Mouse (Mus musculus) layer of hippocampus, adult 18-20 months (tissue): Measurements from ENCODE around the gene Glt6d1. TPM values are rescaled to one million over a fixed set of nuclear protein-coding genes. Genes with fewer than 3 reads are reported as not detected.
A peak's percentile ranks its signal among the peaks of the same experiment; 100 is the strongest.
"Not testable (repeated sequence)": the region's sequence is repeated elsewhere in the genome, so short reads cannot be mapped to it uniquely, and the experiment has no call there.

Experiments used
- DNase-seq, 2 experiments: peaks; one replicate each; pipeline ENCODE4 v3.0.0; 2022; ENCODE audit warnings: low spot score in 2 of 2
- long read RNA-seq: library from polyadenylated mRNA; stranded (forward); transcript quantifications from one replicate; pipeline ENCODE4 v2.0.0, GENCODE M21; 2021
- total RNA-seq, 2 experiments: library from RNA; stranded (reverse); gene quantifications; 2 replicates each; pipeline ENCODE4 v1.2.3; 2021

Glt6d1 gene
- total RNA-seq: not detected
- long read RNA-seq: 0 reads

- not testable (repeated sequence) for DNase-seq
Observed at GRCm38 (mm10) chr2:25815748-25816147, at the start of gene Glt6d1. Gene Glt6d1 (minus strand): TSS chr2:25815848.

DNA sequence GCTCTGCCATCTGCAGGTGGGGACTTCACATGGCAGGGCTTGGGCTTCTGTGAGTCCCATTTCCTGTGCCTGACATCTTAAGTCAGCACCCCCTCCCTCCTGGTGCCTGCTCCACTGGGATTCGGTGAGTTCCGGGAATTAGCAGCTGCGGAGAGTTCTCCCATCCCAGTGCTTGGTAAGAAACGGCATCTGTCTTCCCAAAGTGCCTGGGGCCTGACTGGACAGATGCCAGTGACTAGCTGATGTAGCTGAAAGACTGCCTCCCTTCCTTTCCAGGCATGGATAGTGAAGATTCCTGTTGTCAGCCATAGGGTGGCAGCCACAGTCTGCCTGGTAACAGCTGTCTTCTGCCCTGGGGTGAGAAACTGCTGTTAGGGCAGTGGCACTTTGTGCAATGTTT lies 49.8 kb upstream of the Glt6d1 start:
- peak; percentile 45 to 52 for DNase-seq

DNA sequence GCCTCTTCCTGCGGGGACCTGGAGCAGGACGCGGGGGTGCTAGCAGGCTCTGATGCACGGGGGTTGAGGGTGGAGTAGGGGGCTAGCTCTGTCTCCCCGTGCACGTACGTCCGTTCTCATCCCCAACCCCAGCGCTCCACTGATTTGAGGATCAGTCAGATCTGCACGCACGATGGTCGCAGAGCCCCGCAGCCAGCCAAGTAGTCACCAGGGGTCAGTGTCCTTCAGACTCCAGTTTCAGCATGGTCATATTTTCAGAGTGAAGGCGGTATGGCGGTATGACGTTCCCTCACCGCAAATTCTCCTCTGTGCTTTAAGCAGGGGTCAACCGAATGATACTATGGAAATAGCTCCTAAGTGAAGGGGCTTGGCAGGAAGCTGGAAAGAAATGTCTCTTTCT lies 48.6 kb upstream of the Glt6d1 start:
- no peak for DNase-seq

GRCm38 (mm10) chr2:25863337-25864131 lies 47.9 kb upstream of the Glt6d1 start, which contains the start of gene Kcnt1:
Gene Kcnt1 (plus strand): TSS chr2:25863734.
- no peak for DNase-seq

- DNase-seq: no peak
Observed at GRCm38 (mm10) chr2:25862696-25863270, 47.1 kb upstream of the Glt6d1 start.

DNA sequence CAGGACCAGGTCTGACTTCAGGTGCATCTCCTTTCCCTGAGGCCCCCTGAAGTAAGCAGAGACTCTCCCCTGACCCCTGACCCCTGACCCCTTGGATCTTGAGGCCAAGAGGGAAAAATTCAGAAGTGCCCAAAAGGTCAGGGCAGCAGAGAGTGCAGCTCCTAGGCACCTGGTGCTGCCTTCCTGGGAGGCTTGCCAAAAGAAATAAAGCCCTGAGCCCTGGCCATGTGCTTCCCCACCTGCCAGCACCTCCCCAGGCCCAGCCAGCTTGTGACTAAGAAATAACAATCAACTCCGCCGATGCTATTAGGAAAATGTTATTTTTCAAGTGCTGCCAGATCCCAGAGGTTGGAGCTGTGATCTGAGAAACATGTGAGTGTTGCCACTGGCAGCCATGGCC lies 46.4 kb upstream of the Glt6d1 start:
- DNase-seq: no peak

- DNase-seq: no peak
Observed at GRCm38 (mm10) chr2:25859891-25860290, 44.2 kb upstream of the Glt6d1 start.

GRCm38 (mm10) chr2:25853998-25854397 lies 38.4 kb upstream of the Glt6d1 start:
- DNase-seq: no peak

- DNase-seq: peak in 1 of 2 experiments; percentile 67
Observed at GRCm38 (mm10) chr2:25852626-25853025, 37.0 kb upstream of the Glt6d1 start.

DNA sequence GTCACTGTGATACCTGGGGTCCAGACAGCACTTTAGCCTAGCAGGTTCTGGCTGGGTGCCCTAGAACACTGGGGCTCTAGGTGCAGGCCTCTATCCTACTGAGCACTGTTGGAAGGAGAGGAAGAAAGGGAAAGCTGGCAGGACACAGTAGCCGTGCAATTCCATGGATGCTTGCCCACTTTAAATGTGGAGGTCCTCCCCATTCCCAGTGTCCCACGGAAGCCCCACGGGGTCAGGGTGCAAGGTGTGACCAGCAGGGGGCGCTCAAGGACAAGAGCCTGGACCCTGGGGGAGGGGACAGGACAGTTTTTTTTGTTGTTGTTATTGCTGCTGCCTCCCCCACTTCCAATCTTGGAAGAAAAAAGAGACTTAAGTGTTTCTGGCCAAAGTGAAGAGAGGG lies 34.7 kb upstream of the Glt6d1 start:
- peak in 1 of 2 experiments; percentile 42 for DNase-seq

GRCm38 (mm10) chr2:25847226-25847625 lies 31.6 kb upstream of the Glt6d1 start, which contains the start of gene Sohlh1:
Gene Sohlh1 (minus strand): TSS chr2:25847248.
- no peak for DNase-seq

DNA sequence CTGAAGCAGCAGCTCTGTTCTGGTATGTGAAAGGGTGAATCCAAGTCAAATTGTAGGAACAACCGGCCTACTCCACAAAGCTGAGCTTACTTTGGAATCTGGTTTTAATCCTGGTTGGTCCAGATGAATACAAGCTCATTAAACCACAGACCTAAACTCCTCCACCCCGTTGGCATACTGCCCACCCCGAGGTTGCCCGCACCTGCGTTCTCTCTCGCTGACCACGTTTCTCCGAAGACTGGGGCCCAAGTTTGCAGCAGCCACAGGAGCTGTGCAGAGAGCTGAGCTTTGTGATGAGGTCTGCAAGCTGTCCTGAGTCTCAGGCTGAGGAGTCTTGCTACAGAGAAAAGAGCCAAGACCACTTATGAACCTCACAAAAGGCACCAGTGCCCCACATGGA lies 30.9 kb upstream of the Glt6d1 start:
- DNase-seq: no peak

DNA sequence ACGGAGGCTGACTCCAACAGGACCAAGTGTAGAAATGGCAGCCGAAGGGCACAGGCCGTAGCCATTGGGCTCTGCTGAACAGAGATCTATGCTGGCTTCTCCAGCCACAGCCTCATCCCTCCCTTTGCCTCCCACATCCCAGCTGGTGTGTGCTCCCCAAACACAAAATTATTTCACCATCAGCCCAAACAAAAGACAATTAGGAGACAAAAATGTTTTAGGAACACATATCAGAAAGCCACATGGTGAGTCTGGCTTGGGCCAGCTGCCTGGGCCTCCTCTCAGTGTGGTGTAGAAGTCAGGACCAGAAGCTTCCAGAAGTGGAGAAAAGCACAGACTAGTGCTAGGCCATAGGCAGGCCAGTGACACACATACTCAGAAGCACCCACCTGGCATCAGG lies 28.4 kb upstream of the Glt6d1 start:
- DNase-seq: peak in 1 of 2 experiments; percentile 54

DNA sequence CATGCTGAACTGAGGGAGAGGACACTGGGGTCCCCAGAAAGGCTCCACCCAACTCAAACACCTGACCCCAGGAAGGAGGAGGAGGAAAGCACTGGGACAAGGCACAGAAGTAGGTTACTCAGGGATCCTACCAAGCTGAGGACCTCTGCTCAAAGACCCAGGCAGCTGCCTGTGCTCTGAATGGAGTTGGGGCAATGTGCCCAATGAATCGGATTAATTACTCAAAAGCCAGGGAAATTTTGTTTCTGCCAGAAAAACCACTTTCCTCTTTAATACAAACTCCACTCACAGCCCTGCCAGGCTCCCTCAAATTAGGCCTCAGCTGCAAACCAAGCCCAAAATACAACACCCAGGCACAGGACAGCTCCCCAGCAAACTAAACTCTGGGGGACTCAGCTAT lies 27.1 kb upstream of the Glt6d1 start:
- DNase-seq: peak in 1 of 2 experiments; percentile 64

DNA sequence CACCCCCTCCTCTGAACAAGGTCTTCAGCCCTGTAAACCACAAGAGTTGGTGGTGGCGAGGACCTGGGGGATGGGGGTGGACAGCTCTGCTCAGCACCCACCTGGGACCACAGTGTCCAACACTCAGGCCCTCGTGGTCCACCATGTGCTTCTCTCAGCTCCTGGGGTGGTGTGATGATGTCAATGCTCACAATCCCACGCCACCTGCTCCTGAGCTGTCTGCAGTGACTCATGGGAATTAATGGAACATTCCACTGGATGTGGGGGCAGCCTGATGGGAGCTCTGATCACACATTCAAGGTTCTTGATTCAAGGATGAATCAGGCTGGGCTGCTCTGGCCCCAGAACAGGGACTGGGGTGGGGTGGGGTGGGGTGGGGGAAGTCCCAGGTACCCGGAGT lies 26.5 kb upstream of the Glt6d1 start:
- DNase-seq: peak in 1 of 2 experiments; percentile 30

GRCm38 (mm10) chr2:25836291-25836690 lies 20.6 kb upstream of the Glt6d1 start:
- DNase-seq: peak; percentile 57 to 88

DNA sequence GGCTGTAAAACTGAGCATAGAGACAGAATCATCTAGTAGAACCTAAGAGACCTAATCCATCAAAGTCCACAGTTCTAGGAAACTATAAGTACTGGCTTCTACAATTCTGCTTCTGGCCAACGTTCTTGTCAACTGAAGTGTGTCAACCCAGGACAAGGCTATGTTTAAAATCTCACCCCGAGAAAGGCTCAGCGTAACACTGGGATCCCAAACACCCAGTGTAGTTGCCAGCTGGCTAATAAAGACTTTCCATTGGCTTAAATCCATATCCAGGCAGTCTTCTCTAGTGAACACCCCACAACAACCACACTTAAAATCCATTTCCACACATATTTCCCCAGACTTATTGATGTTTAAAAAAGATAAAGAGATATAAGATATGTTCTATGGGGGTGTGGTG lies 15.1 kb upstream of the Glt6d1 start:
- DNase-seq: no peak

DNA sequence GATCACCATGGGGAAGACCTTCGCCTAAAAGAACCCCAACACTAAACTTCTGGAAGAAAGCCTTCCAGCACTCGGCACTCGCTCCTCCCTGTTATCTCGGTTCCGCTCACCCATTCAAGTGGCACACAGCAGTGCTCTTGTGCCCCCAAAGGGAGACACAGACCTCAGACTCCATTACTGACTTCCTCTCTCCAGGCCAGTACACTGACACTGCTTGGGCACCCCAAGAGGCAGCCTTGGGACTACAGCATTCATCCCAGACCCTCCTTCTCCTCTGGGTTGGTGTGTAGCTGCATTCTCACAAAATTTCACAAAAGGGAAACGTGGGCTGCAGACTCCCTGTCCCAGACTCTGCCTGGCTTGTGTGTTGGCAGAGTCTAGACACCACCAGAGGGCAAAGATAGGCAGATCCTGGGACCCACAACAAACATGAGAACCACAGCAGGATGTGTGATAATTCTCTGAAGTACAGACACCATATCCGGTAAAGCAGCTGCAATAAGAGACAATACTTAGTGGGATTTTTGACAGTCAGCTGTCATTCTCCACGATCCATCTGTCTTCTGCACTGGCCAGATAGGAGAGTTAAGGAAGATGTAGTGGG lies 12.8 kb upstream of the Glt6d1 start:
- DNase-seq: no peak

DNA sequence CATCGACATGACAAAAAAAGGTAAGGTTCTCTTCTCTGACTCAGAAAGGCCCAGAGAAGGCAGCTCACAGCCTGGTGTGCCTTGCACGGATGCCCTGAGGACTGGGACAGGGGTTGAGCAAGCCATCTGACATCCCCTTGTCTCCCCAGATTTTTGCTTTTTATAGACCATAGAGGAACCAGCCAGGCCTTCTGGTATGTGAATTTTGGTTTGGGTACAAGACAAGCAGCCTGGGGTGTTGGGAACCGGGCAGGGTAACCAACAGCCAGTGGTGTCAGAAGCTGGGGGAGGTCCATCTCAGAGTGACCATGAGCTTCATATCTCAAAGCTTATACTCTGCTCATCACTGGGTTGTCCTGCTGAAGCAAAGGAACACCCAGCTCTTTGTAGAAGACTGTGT lies 9.1 kb upstream of the Glt6d1 start:
- DNase-seq: no peak

GRCm38 (mm10) chr2:25822806-25823205 lies 7.2 kb upstream of the Glt6d1 start, which contains the start of gene Lcn9:
Gene Lcn9 (plus strand): TSS chr2:25823153.
- peak in 1 of 2 experiments; percentile 26 for DNase-seq

DNA sequence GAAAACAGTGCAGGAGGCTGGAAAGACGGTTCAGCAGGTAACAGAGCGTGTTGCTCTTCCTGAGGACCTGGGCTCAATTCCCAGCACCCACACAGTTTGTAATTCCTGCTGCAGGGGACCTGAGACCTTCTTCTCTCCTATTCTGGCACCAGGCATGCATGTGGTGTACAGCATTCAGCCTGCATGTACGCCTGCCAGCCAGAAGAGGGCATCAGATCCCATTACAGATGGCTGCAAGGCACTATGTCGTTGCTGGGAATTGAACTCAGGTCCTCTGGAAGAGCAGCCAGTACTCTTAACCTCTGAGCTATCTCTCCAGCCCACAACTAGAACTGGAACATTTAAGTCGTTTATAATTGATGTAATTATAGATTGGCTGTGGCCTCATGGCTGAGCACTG lies 2.3 kb downstream of the Glt6d1 start:
- no peak for DNase-seq

DNA sequence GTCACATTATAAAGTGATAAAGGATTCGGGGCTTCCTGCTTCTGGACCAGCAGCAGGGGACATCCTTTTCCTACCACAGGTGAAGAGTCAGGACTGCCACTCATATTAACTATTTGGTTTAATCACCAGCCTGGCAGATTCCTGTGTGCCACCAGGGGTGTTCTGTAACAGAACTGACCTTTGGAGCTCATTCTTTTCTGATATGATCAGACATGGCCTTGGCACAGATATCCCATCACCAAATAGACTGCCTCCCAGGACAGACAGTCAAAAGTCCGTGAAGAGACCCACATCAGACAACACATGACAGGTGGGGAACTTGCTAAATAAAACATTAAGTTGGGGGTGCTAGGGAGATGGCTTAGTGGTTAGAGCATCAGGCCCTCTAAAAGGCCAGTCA lies 3.9 kb downstream of the Glt6d1 start:
- DNase-seq: no peak
